Mouse (Mus musculus) liver, postnatal 0 days (tissue): ENCODE results near the gene Gys1. TPM values are rescaled to one million over a fixed set of nuclear protein-coding genes. Genes with fewer than 3 reads are reported as not detected.
A peak's percentile ranks its signal among the peaks of the same experiment; 100 is the strongest.

ENCODE experiments used
- ATAC-seq: fragments of 200-750 bp; cut with Nextera tagmentation; 2 replicates; pipeline ENCODE4 v1.8.0; 2017; ENCODE audit warnings: mild to moderate bottlenecking, moderate library complexity
- DNase-seq: peaks from one replicate; pipeline ENCODE4 v3.0.0-alpha.2; 2016
- H3K27ac ChIP-seq: fragments of 300-500 bp; sonication (generic); 2 replicates; pipeline ENCODE4 v1.5.1; 2014; ENCODE audit warnings: antibody characterized with exemption, moderate library complexity, mild to moderate bottlenecking, low read depth
- H3K27me3 ChIP-seq: fragments of 300-500 bp; sonication (generic); 2 replicates; pipeline ENCODE4 v1.6.1; 2014; ENCODE audit warnings: low read length, control low read depth, mixed read lengths; ENCODE audit not compliant: insufficient read depth
- H3K36me3 ChIP-seq: fragments of 300-500 bp; sonication (generic); replicated peaks from 2 replicates; pipeline ENCODE4 v1.6.1; 2014; ENCODE audit warnings: mild to moderate bottlenecking, control low read depth, low read length, moderate library complexity, mixed read lengths; ENCODE audit not compliant: insufficient read depth
- H3K4me1 ChIP-seq: fragments of 300-500 bp; sonication (generic); 2 replicates; pipeline ENCODE4 v1.6.1; 2014; ENCODE audit warnings: antibody characterized with exemption, mild to moderate bottlenecking, control low read depth; ENCODE audit not compliant: insufficient read depth
- H3K4me2 ChIP-seq: fragments of 300-500 bp; sonication (generic); 2 replicates; pipeline ENCODE4 v1.6.1; 2014; ENCODE audit warnings: low read depth, mild to moderate bottlenecking, low read length, moderate library complexity, mixed read lengths
- H3K4me3 ChIP-seq: fragments of 300-500 bp; sonication (generic); 2 replicates; pipeline ENCODE4 v1.5.1; 2014; ENCODE audit warnings: low read depth, low read length
- H3K9ac ChIP-seq: fragments of 300-500 bp; sonication (generic); replicated peaks from 2 replicates; pipeline ENCODE4 v1.6.1; 2014; ENCODE audit warnings: mild to moderate bottlenecking, moderate library complexity
- H3K9me3 ChIP-seq: fragments of 300-500 bp; sonication (generic); 2 replicates; pipeline ENCODE4 v1.6.1; 2016; ENCODE audit warnings: mild to moderate bottlenecking, control low read depth, low read length, mixed read lengths
- CTCF ChIP-seq: sonication (generic); IDR thresholded peaks from 2 replicates; pipeline ENCODE4 v1.5.1; 2016; ENCODE audit warnings: antibody characterized with exemption, low read depth
- EP300 ChIP-seq: IDR thresholded peaks from 2 replicates; pipeline ENCODE4 v1.6.1; 2016; ENCODE audit warnings: antibody characterized with exemption, low read depth, mild to moderate bottlenecking
- WGBS: fragments of 180-500 bp; shearing (Covaris S2); extraction: QIAGEN DNeasy Blood & Tissue Kit; methylation state at CpG from one replicate; pipeline ENCODE4 v1.1.7; 2014; ENCODE audit not compliant: insufficient replicate concordance; 5-methylcytosine and 5-hydroxymethylcytosine counted together
- polyA plus RNA-seq: library from polyadenylated mRNA; unstranded; fragments of >200 nt; fragmentation: Nextera tagmentation; extraction: Ambion mirVana; gene quantifications from 2 replicates; pipeline ENCODE4 v1.2.1, GENCODE M21; 2015

Gene Gys1
- polyA plus RNA-seq, 1 experiment from 2014 or later, result 3.3 TPM

DNA sequence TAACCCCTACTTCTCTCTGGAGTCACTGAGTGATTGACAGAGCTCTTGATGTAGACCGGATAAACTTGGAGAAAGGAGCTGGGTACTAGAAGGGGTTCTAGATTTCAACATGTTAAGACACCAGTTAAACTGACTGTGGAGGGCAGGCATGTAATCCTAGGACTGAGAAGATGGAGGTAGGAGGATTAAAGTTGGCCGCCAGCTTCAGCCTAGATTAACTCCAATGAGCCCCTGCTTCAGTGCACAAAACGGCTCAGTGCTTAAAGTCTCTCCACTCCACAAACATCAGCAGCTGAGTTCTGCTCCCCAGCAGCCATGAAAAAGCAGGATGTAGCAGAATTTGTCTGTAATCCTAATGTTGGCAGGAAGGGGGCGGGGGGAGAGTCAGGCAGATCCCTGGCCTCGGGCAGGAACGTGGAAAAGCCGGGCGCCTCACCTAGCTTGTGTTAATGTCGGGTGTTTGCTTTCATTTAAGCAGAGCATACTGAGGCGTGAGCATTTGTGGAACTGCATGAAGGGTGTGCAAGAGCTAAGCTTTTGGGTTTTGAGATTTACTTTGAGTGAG, 33.0 kb upstream of the Gys1 start:
- no peak overlapping the region for H3K27ac ChIP-seq
- no peak overlapping the region; the same call in 1 of the 2 replicates for H3K9ac ChIP-seq
- H3K4me1 ChIP-seq, result peaks cover 8% of the 10 kb centered on the region
- H3K4me2 ChIP-seq, result no peak overlapping the region
- H3K36me3 ChIP-seq, result no peaks in the 10 kb centered on the region
- DNase-seq, result no peak
- no peak for TF ChIP-seq EP300
- TF ChIP-seq CTCF, result no peak
- WGBS, result 77% methylated on average over 10 of the region's 10 CpGs
- H3K27me3 ChIP-seq, result peaks cover 16% of the 10 kb centered on the region
- H3K4me3 ChIP-seq, result no peak overlapping the region
- no peak for ATAC-seq
- no peaks in the 10 kb centered on the region for H3K9me3 ChIP-seq

DNA sequence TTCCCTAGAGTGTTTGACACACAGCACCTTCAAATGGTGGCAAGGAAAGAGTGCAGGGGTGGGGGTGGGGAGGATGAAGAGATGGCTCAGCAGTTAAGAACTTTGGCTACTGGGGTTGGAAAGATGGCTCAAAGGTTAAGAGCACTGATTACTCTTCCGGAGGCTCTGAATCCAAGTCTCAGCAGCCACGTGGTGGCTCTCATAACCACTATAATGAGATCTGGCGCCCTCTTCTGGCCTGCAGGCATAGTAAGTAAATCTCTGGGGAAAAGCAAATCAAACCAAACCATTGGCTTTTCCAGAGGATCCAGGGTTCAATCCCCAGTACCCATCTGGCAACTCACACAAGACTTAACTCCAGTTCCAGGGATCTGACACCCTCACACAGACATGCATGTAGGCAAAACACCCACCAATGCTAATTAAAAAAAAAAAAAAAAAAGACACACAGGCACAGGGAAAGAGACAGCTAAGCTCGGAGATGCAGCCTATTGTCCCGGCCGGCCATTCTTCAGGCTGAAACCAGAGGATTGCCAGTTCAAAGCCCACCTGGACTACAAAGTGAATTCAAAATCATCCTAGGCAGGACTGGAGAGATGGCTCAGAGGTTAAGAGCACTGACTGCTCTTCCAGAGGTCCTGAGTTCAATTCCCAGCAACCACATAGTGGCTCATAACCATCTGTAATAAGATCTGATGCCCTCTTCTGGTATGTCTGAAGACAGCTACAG, 30.9 kb upstream of the Gys1 start:
- peaks cover 37% of the 10 kb centered on the region for H3K27me3 ChIP-seq
- no peak for TF ChIP-seq EP300
- TF ChIP-seq CTCF, result peak; percentile 77
- no peak overlapping the region for H3K4me3 ChIP-seq
- peaks cover 10% of the 10 kb centered on the region for H3K4me1 ChIP-seq
- ATAC-seq (no peak), DNase-seq (peak; percentile 79)
- H3K9ac ChIP-seq, result no peak overlapping the region
- 43% methylated on average over 6 of the region's 6 CpGs for WGBS
- no peaks in the 10 kb centered on the region for H3K36me3 ChIP-seq
- H3K4me2 ChIP-seq, result no peak overlapping the region
- H3K27ac ChIP-seq, result no peak overlapping the region
- H3K9me3 ChIP-seq, result no peaks in the 10 kb centered on the region

DNA sequence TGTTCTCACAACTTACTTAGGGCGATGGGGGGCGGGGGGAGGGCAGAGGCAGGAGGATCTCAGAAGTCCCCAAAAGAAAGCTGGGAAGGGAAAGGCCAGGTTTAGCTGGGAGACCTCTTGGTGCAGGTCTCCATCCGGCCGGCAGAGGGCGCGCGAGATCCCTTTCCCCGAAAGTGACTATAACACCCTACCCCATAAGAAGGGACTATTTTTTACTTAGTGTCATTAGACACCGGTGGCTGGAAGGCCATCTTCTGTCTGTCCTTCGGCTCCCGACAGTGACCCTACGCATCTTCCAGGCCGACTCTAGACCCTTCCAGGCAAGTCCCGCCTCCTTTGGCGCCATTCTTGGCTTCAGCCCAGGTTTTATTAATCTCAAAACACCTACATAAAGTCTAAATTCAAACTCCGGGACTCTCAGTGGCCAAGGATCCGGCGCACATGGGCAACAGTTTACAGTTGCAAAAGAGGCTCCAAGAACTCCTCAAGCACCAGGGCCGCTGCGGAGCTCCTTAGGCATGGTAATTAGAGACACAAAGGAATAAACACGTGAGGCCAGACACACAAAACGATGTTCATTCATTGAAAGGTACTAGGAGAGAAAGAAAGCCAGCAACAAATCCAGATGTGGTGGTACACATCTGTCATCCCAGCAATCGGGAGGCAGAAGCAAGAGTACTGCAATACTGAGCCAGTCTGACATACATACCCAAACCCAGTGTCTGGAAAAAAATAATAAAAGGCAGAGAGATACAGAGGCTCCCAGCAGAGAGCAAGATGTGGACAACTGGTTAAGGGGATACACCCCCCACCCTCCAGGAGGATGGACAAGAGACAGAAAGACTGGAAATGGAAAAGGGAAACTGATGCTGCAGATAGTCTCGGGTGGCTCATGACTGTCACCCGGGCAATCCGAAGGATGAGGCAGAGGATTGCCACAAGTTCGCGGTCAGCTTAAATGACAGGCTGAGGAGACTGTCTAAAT, 29.3 kb upstream of the Gys1 start, which contains the start of gene Kcna7:
Gene Kcna7 (plus strand): TSS at position 563 of the 985 bp plus-strand sequence.
- Histone ChIP-seq H3K4me2 (peak within 1 kb of the TSS; percentile 61), H3K27me3 (peaks cover 53% of the 10 kb centered on the region), H3K9ac (no peak within 1 kb of the TSS), H3K27ac (no peak within 1 kb of the TSS), H3K36me3 (no peaks in the 10 kb centered on the region), H3K4me3 (peak within 1 kb of the TSS; percentile 41), H3K9me3 (no peaks in the 10 kb centered on the region), H3K4me1 (peaks cover 10% of the 10 kb centered on the region)
- DNase-seq, result peak; percentile 68
- TF ChIP-seq CTCF (peak; percentile 91), EP300 (no peak)
- 12% methylated on average over 28 of the region's 28 CpGs for WGBS
- peak; percentile 52; the same call in 1 of the 2 replicates for ATAC-seq

DNA sequence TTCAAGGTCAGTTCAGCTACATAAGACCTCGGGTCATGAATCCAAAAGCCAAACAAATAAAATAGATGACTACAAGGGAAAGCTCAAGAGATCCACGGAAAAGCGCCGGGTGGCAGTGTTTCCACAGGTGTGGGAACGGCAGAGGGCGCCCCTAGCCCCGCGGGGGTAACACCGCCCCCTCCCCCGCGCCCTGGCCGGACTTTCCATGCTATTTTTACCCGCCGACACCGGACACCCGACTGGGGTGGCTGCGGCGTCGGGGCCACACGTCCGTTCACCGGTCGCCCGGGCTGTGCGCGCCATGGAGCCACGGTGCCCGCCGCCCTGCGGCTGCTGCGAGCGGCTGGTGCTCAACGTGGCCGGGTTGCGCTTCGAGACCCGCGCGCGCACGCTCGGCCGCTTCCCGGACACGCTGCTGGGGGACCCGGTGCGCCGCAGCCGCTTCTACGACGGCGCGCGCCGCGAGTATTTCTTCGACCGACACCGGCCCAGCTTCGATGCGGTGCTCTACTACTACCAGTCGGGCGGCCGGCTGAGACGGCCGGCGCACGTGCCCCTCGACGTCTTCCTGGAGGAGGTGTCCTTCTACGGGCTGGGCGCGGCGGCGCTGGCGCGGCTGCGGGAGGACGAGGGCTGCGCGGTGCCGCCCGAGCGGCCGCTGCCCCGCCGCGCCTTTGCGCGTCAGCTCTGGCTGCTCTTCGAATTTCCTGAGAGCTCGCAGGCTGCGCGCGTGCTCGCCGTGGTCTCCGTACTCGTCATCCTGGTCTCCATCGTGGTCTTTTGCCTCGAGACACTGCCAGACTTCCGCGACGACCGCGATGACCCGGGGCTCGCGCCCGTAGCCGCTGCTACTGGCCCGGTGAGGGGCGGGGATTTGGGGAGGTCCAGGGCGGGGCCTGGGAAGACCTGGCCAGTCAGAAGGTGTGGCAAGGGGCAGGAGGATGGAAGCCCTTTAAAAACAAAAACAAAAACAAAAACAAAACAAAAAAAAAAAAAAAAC, 28.2 kb upstream of the Gys1 start:
- H3K27me3 ChIP-seq, result peaks cover 63% of the 10 kb centered on the region
- H3K4me3 ChIP-seq, result peak overlapping the region; percentile 41
- H3K4me1 ChIP-seq, result peaks cover 10% of the 10 kb centered on the region
- no peaks in the 10 kb centered on the region for H3K9me3 ChIP-seq
- ATAC-seq (no peak), DNase-seq (no peak)
- WGBS, result 3% methylated on average over 104 of the region's 114 CpGs
- no peaks in the 10 kb centered on the region for H3K36me3 ChIP-seq
- H3K4me2 ChIP-seq, result peak overlapping the region; percentile 61
- no peak overlapping the region for H3K27ac ChIP-seq
- TF ChIP-seq EP300 (no peak), CTCF (no peak)
- no peak overlapping the region for H3K9ac ChIP-seq

DNA sequence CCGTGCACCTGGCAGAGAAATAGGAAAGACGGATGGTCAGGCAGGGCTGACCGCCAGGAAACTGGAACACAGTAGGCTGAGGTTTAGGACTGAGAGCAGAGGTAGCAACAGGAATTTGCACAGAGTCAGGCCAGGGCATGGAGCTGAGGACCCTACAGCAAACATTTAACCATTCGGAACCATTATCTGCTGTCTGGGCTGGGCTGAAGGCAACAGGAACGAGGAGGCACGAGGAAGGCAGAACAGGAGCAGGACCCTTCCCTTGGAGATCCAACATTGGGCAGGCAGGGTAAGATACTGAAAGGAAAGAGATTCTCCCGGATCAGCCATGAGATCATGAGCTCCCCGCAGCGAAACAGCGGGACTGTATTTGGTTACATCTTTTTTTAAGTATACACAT, 26.8 kb upstream of the Gys1 start:
- H3K27ac ChIP-seq, result no peak overlapping the region
- ATAC-seq (no peak), DNase-seq (no peak)
- H3K27me3 ChIP-seq, result peaks cover 75% of the 10 kb centered on the region
- H3K9me3 ChIP-seq, result no peaks in the 10 kb centered on the region
- no peaks in the 10 kb centered on the region for H3K36me3 ChIP-seq
- no peak for TF ChIP-seq EP300
- no peak for TF ChIP-seq CTCF
- WGBS, result 77% methylated on average over 10 of the region's 10 CpGs
- no peak overlapping the region for H3K9ac ChIP-seq
- H3K4me1 ChIP-seq, result peaks cover 10% of the 10 kb centered on the region
- no peak overlapping the region for H3K4me3 ChIP-seq
- H3K4me2 ChIP-seq, result no peak overlapping the region
